Mouse (Mus musculus) MEL (cell line): ENCODE results near the gene Il15ra. TPM values are rescaled to one million over a fixed set of nuclear protein-coding genes. Genes with fewer than 3 reads are reported as not detected.

Experiments
- DNase-seq: peaks from one replicate; pipeline ENCODE4 v3.0.0; 2011; ENCODE audit warnings: low read depth, low spot score
- H3K27ac ChIP-seq: 2 replicates; pipeline ENCODE4 v1.5.1; 2012; ENCODE audit warnings: low read depth, mild to moderate bottlenecking, control low read depth, low read length, moderate library complexity; ENCODE audit not compliant: control insufficient read depth
- H3K27me3 ChIP-seq, 2 experiments: fragments of 150-350 bp in 1 of 2; sonication (generic) in 1 of 2; 2 replicates each; pipeline ENCODE4 v1.6.1; 2012; ENCODE audit warnings: low read length in 2 of 2, mild to moderate bottlenecking in 2 of 2, improper control_type of control experiment in 1 of 2, moderate library complexity in 1 of 2; ENCODE audit not compliant: insufficient read depth in 2 of 2, control insufficient read depth in 1 of 2
- H3K36me3 ChIP-seq, 2 experiments: 2 replicates each; pipeline ENCODE4 v1.6.1; 2012 to 2014; ENCODE audit warnings: low read length in 2 of 2, improper control_type of control experiment in 1 of 2, inconsistent platforms in 1 of 2, mild to moderate bottlenecking in 1 of 2; ENCODE audit not compliant: insufficient read depth in 2 of 2, control insufficient read depth in 1 of 2
- H3K4me1 ChIP-seq, 2 experiments: fragments of 150-350 bp in 1 of 2; sonication (generic) in 1 of 2; 2 replicates each; pipeline ENCODE4 v1.6.1; 2012; ENCODE audit warnings: low read length in 2 of 2, improper control_type of control experiment in 1 of 2, mild to moderate bottlenecking in 1 of 2; ENCODE audit not compliant: insufficient read depth in 2 of 2, control insufficient read depth in 1 of 2
- H3K4me3 ChIP-seq, 2 experiments: fragments of 150-350 bp in 1 of 2; sonication (generic) in 1 of 2; 2 replicates each; pipeline ENCODE4 v1.5.1; 2012; ENCODE audit warnings: low read depth in 2 of 2, low read length in 2 of 2, mild to moderate bottlenecking in 2 of 2, moderate library complexity in 2 of 2, control low read depth in 1 of 2, improper control_type of control experiment in 1 of 2; ENCODE audit not compliant: control insufficient read depth in 1 of 2, insufficient read depth in 1 of 2
- H3K79me2 ChIP-seq: 2 replicates; pipeline ENCODE4 v1.6.1; 2012; ENCODE audit warnings: mild to moderate bottlenecking, low read length, moderate library complexity; ENCODE audit not compliant: control insufficient read depth, poor library complexity, insufficient read depth
- H3K9ac ChIP-seq: 2 replicates; pipeline ENCODE4 v1.6.1; 2012; ENCODE audit warnings: low read depth, mild to moderate bottlenecking, control low read depth, low read length, moderate library complexity; ENCODE audit not compliant: control insufficient read depth, poor library complexity, severe bottlenecking
- H3K9me3 ChIP-seq: fragments of 150-350 bp; sonication (generic); replicated peaks from 2 replicates; pipeline ENCODE4 v1.6.1; 2012; ENCODE audit warnings: mild to moderate bottlenecking, low read length, improper control_type of control experiment, moderate library complexity; ENCODE audit not compliant: insufficient read depth
- CHD1 ChIP-seq: IDR thresholded peaks from 2 replicates; pipeline ENCODE4 v1.6.1; 2012; ENCODE audit warnings: low read depth, mild to moderate bottlenecking, inconsistent platforms, low read length, improper control_type of control experiment
- CHD2 ChIP-seq: IDR thresholded peaks from 2 replicates; pipeline ENCODE4 v1.6.1; 2011; ENCODE audit warnings: low read length, improper control_type of control experiment
- ELF1 ChIP-seq: IDR thresholded peaks from 2 replicates; pipeline ENCODE4 v1.6.1; 2014; ENCODE audit warnings: low read depth, mild to moderate bottlenecking, inconsistent platforms, low read length, improper control_type of control experiment, moderate library complexity
- ETS1 ChIP-seq: IDR thresholded peaks from 2 replicates; pipeline ENCODE4 v1.6.1; 2012; ENCODE audit warnings: low read depth, mild to moderate bottlenecking, inconsistent platforms, low read length, improper control_type of control experiment, moderate library complexity
- GATA1 ChIP-seq: IDR thresholded peaks from 2 replicates; pipeline ENCODE4 v1.6.1; 2011; ENCODE audit warnings: low read depth, low read length, improper control_type of control experiment
- HCFC1 ChIP-seq: IDR thresholded peaks from 2 replicates; pipeline ENCODE4 v1.6.1; 2012; ENCODE audit warnings: low read depth, mild to moderate bottlenecking, inconsistent platforms, low read length, improper control_type of control experiment, moderate library complexity
- KAT2A ChIP-seq: conservative IDR thresholded peaks from 2 replicates; pipeline ENCODE4 v1.6.1; 2012; ENCODE audit warnings: low read depth, low read length, improper control_type of control experiment, inconsistent platforms
- MAFK ChIP-seq: IDR thresholded peaks from 2 replicates; pipeline ENCODE4 v1.6.1; 2011; ENCODE audit warnings: low read depth, mild to moderate bottlenecking, low read length, improper control_type of control experiment, borderline replicate concordance
- MAZ ChIP-seq: IDR thresholded peaks from 2 replicates; pipeline ENCODE4 v1.6.1; 2012; ENCODE audit warnings: low read depth, mild to moderate bottlenecking, inconsistent platforms, low read length, improper control_type of control experiment
- MXI1 ChIP-seq: IDR thresholded peaks from 2 replicates; pipeline ENCODE4 v1.6.1; 2011; ENCODE audit warnings: mild to moderate bottlenecking, low read depth, low read length, improper control_type of control experiment
- MYC ChIP-seq: IDR thresholded peaks from 2 replicates; pipeline ENCODE4 v1.6.1; 2011; ENCODE audit warnings: low read depth, mild to moderate bottlenecking, low read length, improper control_type of control experiment, moderate library complexity
- NELFE ChIP-seq: IDR thresholded peaks from 2 replicates; pipeline ENCODE4 v1.6.1; 2011; ENCODE audit warnings: low read depth, low read length, improper control_type of control experiment
- POLR2A ChIP-seq, 2 experiments: IDR thresholded peaks; 2 replicates each; pipeline ENCODE4 v1.6.1; 2011 to 2012; ENCODE audit warnings: low read length in 2 of 2, mild to moderate bottlenecking in 2 of 2, control low read depth in 1 of 2, improper control_type of control experiment in 1 of 2, low read depth in 1 of 2, moderate library complexity in 1 of 2; ENCODE audit not compliant: control insufficient read depth in 1 of 2, insufficient read depth in 1 of 2, poor library complexity in 1 of 2
- RAD21 ChIP-seq: IDR thresholded peaks from 2 replicates; pipeline ENCODE4 v1.6.1; 2011; ENCODE audit warnings: mild to moderate bottlenecking, low read depth, low read length, improper control_type of control experiment
- USF1 ChIP-seq: IDR thresholded peaks from 2 replicates; pipeline ENCODE4 v1.6.1; 2014; ENCODE audit warnings: low read depth, mild to moderate bottlenecking, inconsistent platforms, low read length, improper control_type of control experiment, moderate library complexity
- USF2 ChIP-seq, 2 experiments: IDR thresholded peaks; 2 replicates each; pipeline ENCODE4 v1.6.1; 2011 to 2012; ENCODE audit warnings: improper control_type of control experiment in 2 of 2, low read length in 2 of 2, borderline replicate concordance in 1 of 2, inconsistent platforms in 1 of 2, low read depth in 1 of 2, mild to moderate bottlenecking in 1 of 2; ENCODE audit not compliant: insufficient read depth in 1 of 2
- ZKSCAN1 ChIP-seq: IDR thresholded peaks from 2 replicates; pipeline ENCODE4 v1.6.1; 2012; ENCODE audit warnings: low read depth, mild to moderate bottlenecking, inconsistent platforms, low read length, improper control_type of control experiment, moderate library complexity
- polyA plus RNA-seq, 2 experiments: library from polyadenylated mRNA; stranded (reverse) in 1 of 2; unstranded in 1 of 2; fragments of >175 nt in 1 of 2; fragments of >200 nt in 1 of 2; gene quantifications; 2 replicates each; pipeline versions ENCODE4 v1.2.1 to v1.2.4; 2012; ENCODE audit warnings: low replicate concordance in 2 of 2, low read depth in 1 of 2; ENCODE audit not compliant: insufficient read length in 2 of 2, insufficient read depth in 1 of 2, missing spikeins in 1 of 2
- total RNA-seq: library from RNA; depleted of rRNA; stranded (reverse); fragments of 300-350 nt; gene quantifications from 2 replicates; pipeline ENCODE4 v1.2.3, GENCODE M21; 2012

The Il15ra gene
- total and polyA plus RNA-seq, 3 experiments: 0.50 to 0.95 TPM; not detected in 1

GRCm38 (mm10) chr2:11659263-11659662 lies 45.8 kb upstream of the Il15ra start:
- Histone ChIP-seq H3K4me1 (peaks cover 0 to 4% of the 10 kb centered on the region in 2 experiments; a peak in 1 of 4 replicates), H3K9me3 (no peaks in the 10 kb centered on the region)
- TF ChIP-seq GATA1 (no peak), MAFK (no peak), CHD1 (no peak)

GRCm38 (mm10) chr2:11662143-11662906 lies 42.8 kb upstream of the Il15ra start:
- TF ChIP-seq CHD1: no peak
- no peak for TF ChIP-seq MAFK
- no peak for TF ChIP-seq USF1
- TF ChIP-seq NELFE: no peak
- TF ChIP-seq ETS1: no peak
- no peak for TF ChIP-seq POLR2A (IDR thresholded peaks at IDR 0.05; ENCODE audit: control insufficient read depth in 1 of 2, insufficient read depth in 1 of 2, low read depth in 1 of 2, low read length in 2 of 2, poor library complexity in 1 of 2)
- TF ChIP-seq CHD2: no peak
- no peak for TF ChIP-seq MYC
- no peak for TF ChIP-seq HCFC1
- no peak for TF ChIP-seq ZKSCAN1
- TF ChIP-seq ELF1: no peak
- TF ChIP-seq MXI1: no peak
- no peak for TF ChIP-seq MAZ
- no peak for TF ChIP-seq USF2 (IDR thresholded peaks at IDR 0.05; ENCODE audit: borderline replicate concordance in 1 of 2, insufficient read depth in 1 of 2, low read depth in 1 of 2, low read length in 2 of 2)
- no peak for TF ChIP-seq RAD21
- TF ChIP-seq KAT2A: no peak
- no peak overlapping the region for H3K27ac ChIP-seq
- peaks cover 0 to 6% of the 10 kb centered on the region in 2 experiments; a peak in 1 of 4 replicates for H3K4me1 ChIP-seq
- H3K79me2 ChIP-seq: no peaks in the 10 kb centered on the region
- no peaks in the 10 kb centered on the region for H3K36me3 ChIP-seq
- no peak overlapping the region for H3K4me3 ChIP-seq
- no peak overlapping the region for H3K9ac ChIP-seq
- no peak for DNase-seq
- peaks cover 0 to 8% of the 10 kb centered on the region in 2 experiments; a peak in 3 of 4 replicates for H3K27me3 ChIP-seq
- no peaks in the 10 kb centered on the region for H3K9me3 ChIP-seq

More at GRCm38 (mm10) chr2:11659263-11659662, 45.8 kb upstream of the Il15ra start:
- no peak overlapping the region for H3K4me3 ChIP-seq
- DNase-seq: no peak
- peaks cover 2 to 8% of the 10 kb centered on the region in 2 experiments; a peak in 3 of 4 replicates for H3K27me3 ChIP-seq
- H3K27ac ChIP-seq: no peak overlapping the region
- H3K79me2 ChIP-seq: no peaks in the 10 kb centered on the region
- no peak overlapping the region for H3K9ac ChIP-seq
- no peaks in the 10 kb centered on the region for H3K36me3 ChIP-seq
